Mouse (Mus musculus): ENCODE data around the gene B430305J03Rik.

Gene B430305J03Rik

DNA sequence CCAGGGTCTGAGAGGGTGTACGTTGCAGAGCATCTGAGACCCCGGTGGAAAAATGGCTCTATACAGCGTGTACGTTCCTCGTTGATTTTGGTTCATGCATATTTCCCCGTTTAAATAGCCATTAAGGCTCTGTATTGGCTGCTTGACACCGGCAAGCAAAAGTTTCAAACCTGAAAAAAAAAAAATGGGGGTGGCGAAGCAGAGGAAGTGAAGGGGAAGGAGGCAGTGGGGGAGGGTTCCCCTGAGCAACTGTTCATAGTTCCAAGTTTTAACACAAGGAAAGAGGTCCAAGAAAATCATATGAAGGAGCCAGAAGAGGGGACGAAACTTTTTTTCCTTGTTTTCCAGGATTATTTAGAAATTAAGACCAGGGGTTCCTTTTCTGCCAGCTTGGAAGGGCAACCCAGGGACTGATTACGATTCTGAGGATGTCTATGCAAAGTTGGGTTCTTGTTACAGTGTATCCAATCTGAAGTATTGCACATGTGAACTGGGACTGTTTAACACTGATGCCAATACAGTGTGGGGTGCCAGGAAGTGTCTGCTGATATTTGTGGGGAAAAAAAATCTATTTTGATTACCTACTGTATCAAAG is at the start of gene B430305J03Rik:
Gene B430305J03Rik (minus strand): TSS at position 173 of the 595 bp plus-strand sequence.
- DNase-seq (ENCODE audit: low spot score in 2 of 2), result peak; percentile 35 to 36

DNA sequence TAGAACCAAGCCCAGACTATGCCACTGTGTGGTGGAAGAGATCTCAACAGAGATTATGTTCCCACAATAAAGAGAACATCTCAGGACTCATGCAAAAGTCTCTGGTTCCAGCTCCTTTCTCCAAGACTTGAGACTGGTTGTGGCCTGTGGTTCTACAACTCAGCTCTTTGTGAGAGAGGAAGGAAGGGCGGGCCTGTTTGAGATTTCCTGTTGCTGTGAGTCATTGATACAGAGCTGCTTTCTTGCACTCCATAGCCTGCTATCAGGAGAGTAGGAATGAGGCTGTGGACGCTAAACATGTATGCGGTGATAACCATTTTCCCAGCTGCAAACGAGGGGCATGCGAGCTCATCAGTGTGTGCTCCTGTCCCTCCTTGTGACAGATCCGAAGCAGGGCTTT is 43.9 kb upstream of the B430305J03Rik start:
- no peak for DNase-seq (ENCODE audit: low spot score in 2 of 2)

DNA sequence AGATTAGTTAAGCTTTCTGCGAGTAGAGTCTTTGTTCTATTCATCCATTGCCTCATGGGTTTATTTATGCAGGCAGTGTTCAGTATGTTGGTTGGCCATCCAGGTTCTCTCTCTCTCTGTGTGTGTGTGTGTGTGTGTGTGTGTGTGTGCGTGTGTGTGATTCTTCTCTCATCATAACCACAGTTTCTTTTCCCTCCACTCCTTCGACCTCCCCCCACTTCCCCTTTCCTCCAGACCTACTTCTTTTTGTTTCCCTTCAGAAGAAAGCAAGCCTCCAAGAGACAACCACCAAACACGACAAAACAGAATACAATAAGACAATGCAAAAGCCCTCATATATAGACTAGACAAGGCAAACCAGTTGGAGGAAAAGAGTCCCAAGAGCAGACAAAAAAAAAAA is 41.2 kb upstream of the B430305J03Rik start:
- no peak for DNase-seq (ENCODE audit: low spot score in 2 of 2)

DNA sequence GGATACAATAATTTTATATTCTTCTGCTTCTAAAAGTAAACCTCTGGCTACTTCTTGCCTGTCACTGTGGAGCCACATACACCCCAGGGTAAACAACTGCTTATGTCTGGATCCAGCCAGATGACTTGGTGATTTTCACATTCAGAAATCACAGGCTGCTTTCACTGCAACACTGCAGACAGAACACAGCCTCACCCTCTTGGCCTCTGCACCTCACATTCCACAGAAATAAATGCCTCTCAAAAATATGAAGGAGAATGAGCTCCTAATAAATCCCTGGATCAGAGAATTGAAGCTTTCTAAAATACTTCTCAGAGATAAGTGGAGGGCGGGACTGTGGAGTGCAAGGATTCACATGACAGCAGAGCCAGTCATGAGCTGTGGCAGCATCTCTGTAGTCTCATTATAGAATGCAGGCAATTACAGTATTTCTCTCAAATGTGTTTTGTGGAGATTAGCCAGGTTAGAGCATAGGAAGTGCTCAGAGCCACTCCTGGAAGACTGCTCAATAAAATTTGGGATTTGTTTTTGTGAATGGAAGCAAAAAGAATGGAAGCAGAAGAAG is 35.2 kb upstream of the B430305J03Rik start:
- no peak for DNase-seq (ENCODE audit: low spot score in 2 of 2)

DNA sequence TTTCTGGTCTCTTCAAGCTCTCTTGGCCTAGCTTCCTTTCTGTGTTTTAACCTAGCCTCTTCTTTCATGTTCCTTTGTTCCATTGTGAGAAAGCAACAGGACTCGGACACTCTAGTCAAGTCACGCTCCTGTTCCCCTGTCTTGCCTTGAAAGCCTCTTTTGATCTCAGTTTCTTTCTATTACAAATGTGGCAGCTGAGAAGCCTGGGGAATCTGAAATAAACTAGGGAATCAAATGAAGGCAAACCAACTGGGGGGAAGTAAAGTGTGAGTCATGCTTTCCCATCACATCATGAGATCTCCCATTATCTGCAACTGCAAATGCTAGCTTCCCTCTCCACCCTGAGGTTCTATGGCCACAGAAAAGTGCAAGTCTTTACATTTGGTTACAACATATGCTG is 31.0 kb upstream of the B430305J03Rik start:
- DNase-seq (ENCODE audit: low spot score in 2 of 2), result no peak

DNA sequence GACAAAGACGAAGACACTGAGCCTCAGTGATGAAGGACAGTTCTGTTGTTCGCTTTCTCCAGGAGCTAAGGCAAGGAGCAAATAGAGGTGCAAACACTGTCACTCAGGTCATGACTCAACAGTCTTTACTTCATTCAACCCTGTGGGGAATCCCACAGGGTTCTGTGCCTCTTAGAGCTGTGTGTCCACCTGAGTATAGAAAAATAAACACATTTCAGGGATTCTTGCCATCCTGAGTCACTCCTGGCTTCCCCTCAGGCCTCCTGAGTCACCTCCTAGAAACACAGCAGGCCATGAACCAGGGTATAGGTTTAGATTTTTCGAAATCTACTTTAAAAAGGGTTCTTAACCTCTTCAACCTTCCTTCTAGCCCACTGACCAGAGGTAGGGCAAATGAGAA is 29.6 kb upstream of the B430305J03Rik start:
- DNase-seq (ENCODE audit: low spot score in 2 of 2), result no peak

DNA sequence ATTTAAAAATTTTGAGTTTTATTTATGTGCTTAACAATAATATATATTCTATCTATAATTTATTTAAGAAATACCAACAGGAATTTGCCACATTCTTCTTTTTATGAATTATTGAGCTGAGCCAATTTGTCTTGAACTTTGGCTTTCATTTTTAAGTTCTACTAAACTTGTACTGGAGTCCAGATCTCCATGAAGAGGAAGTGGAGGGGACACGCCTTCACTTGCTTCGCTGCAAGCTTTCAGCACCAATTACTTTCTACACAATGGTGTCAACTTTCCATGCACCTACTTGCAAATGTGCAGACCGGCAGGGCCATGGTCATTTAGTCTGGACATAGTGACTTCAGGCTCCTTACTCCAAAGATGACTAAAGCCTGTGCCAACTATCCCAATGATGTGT is 27.8 kb upstream of the B430305J03Rik start:
- DNase-seq (ENCODE audit: low spot score in 2 of 2), result no peak

DNA sequence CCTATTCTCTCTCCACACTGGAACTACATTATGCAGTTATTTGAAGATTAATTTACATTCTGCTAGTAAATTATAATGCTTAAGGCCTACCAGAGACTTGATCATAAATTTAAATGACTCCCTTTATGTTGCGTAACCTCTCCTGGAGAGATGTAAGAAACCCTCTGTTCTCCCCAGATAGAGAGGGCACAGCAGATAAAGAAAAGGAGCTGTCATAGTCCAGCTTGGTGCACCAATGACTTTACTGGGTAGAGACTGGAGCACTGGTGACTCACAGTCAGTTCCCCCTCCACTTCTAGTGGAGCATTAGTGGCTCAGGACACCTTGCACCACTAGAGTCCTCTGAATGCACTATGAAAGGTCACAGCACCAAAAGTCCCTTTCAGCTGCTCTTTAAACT is 27.1 kb upstream of the B430305J03Rik start:
- no peak for DNase-seq (ENCODE audit: low spot score in 2 of 2)

DNA sequence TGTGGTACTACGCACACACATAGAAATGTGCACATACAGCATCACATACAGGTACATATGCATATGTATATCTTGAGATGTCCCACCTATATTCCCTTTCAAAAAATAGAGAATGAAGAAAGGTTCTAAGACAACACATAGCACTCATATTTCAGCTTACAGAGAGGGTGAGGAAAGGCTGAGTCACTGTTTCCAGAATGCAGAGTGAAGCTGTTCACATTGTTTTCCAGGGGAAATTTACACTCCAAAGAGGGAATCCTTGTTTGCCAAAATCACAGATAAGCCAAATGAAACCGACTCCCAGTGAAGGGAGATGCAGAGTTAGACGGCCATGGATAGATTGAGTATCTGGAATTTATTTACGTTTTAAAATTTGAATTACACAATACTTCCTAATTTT is 25.8 kb upstream of the B430305J03Rik start:
- no peak for DNase-seq (ENCODE audit: low spot score in 2 of 2)

DNA sequence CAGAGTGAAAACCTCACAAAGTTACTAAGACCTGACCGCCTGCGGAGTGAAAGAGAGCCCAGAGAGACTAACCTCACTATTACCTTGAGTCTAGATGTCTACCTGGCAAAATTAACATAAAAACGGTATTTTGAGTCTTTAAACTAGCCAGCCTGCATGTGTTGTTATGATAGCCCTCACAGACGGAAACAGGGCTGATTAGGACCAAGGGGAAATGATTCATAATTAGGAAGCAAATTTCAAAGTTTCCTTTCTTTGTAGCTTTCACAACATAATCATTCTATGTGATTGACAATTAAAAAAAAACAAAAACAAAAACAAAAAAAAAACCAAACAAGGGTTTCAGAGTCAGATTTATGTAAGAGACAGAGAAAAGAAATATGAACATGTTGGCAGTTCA is 20.6 kb upstream of the B430305J03Rik start:
- no peak for DNase-seq (ENCODE audit: low spot score in 2 of 2)

DNA sequence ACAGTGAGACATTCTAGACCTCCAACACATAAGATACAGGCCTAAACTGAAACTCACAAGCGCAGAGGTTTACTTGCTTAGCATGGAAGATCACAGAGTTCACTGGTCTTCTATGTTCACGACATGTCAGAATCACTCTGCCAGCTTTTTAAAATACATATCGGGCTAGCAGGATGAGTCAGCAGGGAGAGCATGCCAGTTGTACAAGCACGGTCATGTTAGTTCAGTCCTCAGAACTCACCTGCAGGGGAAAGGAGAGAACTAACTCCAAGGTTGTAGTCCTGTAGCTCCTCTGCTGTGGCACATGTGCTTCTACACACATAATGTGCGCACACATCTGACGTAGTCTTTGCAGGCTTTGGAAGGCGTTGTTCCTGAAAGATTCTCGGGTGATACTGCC is 10.2 kb upstream of the B430305J03Rik start:
- DNase-seq (ENCODE audit: low spot score in 2 of 2), result no peak

DNA sequence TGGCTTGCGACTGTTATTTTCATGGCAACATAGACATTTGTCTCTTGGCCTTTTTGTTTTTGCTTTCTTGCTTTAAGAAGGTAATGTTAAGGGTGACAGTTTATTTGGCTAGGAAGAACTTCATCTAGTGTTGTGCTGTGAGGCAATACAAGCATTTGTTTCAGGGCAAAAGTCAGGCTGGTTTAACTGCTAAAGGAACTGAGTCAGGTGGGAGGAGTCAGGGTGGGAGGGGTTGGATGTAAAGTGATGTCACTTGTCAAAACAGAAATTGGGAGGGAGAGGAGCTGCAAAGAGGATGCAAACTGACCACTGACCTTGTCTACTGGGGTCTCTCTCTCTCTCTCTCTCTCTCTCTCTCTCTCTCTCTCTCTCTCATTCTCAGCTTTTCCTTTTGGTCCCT is 2.7 kb upstream of the B430305J03Rik start:
- DNase-seq (ENCODE audit: low spot score in 2 of 2), result no peak

DNA sequence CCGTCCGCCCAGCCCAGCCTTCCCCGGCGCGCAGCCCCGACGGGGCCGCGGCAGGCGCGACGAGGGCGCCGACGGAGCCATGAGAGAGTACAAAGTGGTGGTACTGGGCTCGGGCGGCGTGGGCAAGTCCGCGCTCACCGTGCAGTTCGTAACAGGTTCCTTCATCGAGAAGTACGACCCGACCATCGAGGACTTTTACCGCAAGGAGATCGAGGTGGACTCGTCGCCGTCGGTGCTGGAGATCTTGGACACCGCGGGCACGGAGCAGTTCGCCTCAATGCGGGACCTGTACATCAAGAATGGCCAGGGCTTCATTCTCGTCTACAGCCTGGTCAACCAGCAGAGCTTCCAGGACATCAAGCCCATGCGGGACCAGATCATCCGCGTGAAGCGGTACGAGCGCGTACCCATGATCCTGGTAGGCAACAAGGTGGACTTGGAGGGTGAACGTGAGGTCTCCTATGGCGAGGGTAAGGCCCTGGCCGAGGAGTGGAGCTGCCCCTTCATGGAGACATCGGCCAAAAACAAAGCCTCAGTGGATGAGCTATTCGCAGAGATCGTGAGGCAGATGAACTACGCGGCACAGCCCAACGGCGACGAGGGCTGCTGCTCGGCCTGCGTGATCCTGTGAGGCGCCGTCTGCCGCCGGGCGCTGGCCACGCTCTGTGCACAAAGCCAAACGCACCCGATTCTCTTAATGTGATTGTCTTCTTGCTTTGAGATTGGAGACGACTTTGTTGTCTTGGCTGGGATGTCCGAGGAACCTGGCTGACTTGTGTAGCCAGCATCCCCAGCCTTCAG is 573 bp downstream of the B430305J03Rik start:
- DNase-seq (ENCODE audit: low spot score in 2 of 2), result peak; percentile 63

DNA sequence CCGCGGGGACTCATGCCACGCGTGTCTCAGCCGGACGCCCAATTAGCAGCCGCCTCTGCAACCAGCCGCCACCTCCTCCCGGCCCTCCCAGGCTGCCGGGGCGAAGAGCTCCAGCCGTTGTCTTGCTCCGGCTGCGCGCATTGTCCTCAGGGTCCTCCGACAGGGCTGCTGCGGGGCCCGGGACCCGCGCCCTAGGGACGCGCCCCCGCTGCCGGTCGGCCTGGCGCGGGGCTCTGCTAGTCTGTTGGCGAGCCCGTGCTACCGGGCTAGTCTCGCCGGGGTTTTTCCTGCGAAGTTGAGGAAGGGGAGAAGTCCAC is 1.1 kb downstream of the B430305J03Rik start:
- no peak for DNase-seq (ENCODE audit: low spot score in 2 of 2)

DNA sequence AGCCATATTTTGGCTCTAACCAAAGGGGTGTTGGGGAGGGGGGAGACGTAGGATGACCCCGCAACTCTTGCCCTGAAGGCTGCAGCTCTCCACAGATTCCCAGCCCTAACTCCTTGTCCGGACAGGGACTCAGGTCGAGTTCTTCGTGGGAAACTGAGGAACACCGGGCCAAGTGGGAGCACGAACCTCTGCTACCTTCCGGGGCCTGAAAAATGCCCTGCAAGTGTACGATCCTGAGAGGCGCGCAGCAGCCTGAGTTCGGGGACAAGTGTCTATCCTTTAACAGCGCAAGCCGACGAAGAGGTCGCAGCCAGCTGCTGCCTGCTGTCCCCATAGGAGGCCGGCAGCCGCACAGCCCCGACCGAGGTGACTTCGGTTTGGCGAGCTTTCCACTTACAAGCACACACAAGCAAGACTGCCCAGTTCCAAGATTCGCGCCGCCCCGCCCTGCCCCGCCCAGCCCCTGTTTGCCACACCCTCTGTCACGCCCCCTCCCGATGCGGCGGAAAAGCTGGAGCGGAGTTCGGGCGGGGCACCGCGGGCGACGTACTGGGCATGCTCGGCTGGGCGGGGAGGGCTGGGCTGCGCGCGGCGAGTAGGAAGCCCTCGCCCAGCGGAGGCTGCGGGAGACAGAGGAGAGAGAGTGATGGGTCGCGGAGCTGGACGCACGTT is 1.6 kb downstream of the B430305J03Rik start:
- DNase-seq (ENCODE audit: low spot score in 2 of 2), result peak; percentile 97 to 98

DNA sequence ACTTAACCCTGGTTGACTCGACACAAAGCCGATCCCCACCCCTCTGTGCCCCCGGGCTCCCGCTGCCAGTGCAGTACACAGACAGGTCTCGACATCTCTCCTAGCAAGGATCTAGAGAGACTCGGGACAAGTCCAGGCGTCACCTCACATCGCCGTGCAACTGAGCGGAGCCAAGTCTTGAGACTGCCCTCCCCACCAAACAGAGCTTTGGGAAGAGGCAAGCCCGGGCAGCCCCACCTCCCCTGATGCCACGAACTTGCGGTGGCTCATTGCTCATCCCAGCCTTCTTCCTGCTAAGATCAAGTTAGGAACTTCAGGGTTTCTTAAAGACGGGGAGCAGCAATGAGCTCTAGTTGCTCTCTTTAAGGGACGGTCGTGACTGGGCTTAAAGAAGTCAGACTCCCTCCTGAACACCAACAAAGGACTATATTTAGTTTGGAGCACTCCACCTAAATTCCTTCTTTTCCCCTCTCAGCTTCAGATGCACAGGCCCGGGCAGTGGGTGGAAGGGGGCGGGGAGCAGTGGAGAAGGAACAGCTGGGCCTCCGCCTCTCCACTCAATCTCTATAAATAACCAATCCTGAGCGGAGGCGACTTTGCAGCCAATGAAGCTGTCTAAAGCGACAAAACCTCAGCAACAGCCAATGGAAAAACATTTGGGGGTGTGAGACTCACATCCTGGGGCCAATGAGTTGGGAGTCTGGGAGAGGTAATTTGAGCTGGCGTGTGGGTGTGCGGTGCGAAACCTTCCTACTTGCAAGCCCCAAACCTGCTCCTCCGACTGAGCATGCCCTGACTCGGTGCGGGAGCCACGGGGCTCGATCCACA is 2.4 kb downstream of the B430305J03Rik start:
- DNase-seq (ENCODE audit: low spot score in 2 of 2), result peak; percentile 97 to 99

DNA sequence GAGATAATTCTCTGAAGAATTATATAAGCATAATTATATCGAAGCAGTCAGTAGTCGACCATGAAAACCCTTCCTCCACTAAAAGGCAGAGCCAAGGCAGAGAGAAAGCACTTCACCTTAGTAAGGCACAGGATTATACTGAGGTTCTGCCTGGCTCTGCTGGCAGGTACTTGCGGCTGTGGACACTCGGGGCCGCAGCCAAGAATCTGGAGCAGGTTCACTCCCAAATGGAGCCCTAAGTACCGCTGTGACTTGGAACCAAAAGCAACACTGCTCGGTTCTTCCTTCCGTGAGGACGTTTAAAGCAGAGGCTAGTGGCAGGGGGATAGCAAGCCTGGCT is 3.0 kb downstream of the B430305J03Rik start:
- DNase-seq (ENCODE audit: low spot score in 2 of 2), result peak in 1 of 2 experiments; percentile 50

DNA sequence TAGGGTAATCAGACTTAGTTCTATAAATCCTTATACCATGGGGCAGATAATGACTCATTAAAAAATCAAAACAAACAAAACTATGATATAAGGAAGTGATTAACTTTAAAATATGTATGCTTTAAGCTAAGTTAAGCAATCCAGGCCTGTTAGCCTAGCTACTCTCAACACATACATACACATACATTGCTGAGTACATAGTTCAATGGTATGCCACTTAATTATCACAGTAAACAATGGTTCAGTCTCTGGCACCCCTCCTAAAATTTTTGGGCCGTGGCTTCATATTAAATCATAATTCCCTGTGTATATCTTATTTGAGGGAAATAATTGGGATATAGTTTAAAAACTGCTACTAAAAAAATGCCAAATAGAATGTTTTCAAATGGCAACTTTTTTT is 4.4 kb downstream of the B430305J03Rik start, which contains the start of gene Rap2b:
Gene Rap2b (plus strand): TSS at position 301 of the 400 bp plus-strand sequence.
- DNase-seq (ENCODE audit: low spot score in 2 of 2), result no peak

DNA sequence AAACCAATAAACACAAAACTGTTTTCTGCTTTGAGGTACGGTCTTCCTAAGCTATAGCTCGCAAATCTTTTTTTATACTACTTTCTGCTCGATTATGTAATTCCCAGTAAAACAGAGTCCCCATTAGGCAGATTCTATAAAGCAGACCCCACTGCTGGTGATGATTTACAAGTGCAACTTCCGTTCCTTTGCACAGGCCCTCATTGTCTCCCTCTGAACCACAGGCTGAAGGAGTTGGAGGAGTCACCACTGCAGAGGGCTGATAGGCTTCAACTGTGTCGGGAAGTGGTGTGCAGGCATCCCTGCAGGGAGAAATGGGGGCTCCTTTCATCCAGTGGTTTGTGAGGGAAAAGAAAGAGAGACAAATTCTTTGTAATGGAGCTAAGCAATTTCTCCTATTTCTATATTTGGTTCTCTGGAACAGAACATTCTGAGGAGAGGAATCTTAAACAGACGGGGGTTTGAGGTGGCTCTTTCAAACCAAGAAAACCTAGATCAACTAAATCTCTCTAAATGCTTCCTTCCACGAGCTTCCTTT is 6.9 kb downstream of the B430305J03Rik start:
- DNase-seq (ENCODE audit: low spot score in 2 of 2), result peak; percentile 33 to 40

DNA sequence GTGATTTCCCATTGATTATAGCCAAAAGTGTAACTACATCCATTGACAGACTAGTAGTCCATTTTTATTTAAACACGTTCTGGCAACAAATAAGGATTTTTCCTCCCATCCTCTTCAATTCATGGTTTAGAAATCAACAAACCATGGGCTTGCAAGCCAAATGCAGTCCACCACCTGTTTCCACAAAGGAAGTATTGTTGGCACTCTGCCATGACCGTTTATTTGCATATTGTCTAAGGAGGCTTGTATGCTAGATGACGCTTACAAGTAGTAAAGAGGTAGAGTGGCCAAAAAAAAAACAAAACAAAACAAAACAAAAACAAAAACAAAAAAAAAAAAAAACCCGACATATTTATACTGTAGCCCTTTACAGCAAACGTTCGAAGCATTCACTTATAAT is 7.6 kb downstream of the B430305J03Rik start:
- peak in 1 of 2 experiments; percentile 51 for DNase-seq (ENCODE audit: low spot score in 2 of 2)

DNA sequence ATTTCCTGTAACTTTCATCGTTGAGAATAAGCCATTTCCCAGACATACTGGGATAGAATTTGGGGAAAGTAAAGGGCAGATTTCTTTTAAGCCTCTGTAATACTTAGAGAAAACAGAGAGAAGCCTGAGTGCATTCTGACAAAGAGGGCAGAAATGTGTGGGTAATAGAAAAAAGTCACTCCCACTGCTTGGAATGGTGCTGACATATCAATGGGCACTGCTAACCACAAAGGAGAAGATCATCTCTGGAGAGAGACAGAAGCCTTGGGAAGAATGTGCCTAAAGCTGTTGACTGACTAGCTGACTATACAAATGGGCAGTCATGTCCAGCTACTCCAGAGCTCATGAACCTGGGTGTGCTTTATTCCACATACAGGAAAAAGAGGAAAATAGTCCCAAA is 10.3 kb downstream of the B430305J03Rik start:
- no peak for DNase-seq (ENCODE audit: low spot score in 2 of 2)

DNA sequence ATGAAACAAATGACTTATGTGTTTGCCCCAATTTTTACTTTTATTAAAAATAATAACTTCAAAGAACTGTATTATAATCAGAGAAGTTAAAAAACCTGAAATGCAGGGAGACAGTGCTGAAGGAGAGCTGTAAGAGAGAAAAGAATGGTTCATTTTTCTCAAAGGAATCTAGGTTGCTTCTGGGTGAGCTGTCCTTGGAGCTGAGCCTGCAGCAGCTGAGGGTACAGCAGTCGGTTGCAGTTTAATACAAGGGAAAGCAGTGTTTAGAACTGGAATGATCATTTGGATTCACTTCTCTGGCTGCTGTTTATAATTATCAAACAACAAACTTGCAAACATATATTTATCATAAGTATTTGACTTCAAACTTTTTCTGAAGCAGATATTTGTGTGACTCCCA is 16.3 kb downstream of the B430305J03Rik start:
- peak in 1 of 2 experiments; percentile 22 for DNase-seq (ENCODE audit: low spot score in 2 of 2)
